Mouse (Mus musculus) adrenal gland, adult 18-20 months (tissue): ENCODE data around the gene Dlgap5. TPM values are rescaled to one million over a fixed set of nuclear protein-coding genes. Genes with fewer than 3 reads are reported as not detected.

ENCODE experiments used
- DNase-seq, 2 experiments: peaks; one replicate each; pipeline ENCODE4 v3.0.0; 2021 to 2022; ENCODE audit warnings: low spot score in 2 of 2
- total RNA-seq, 2 experiments: library from RNA; stranded (reverse); gene quantifications; 1 replicate in 1 of 2; 2 replicates in 1 of 2; pipeline ENCODE4 v1.2.3; 2021

Gene Dlgap5
- total RNA-seq, 2 experiments from 2014 or later: 0.93 to 2.2 TPM

GRCm38 (mm10) chr14:47396165-47396652, 22.0 kb downstream of the Dlgap5 start:
- no peak for DNase-seq

GRCm38 (mm10) chr14:47395462-47396026, 22.7 kb downstream of the Dlgap5 start:
- no peak for DNase-seq

GRCm38 (mm10) chr14:47395007-47395406, 23.2 kb downstream of the Dlgap5 start:
- no peak for DNase-seq

GRCm38 (mm10) chr14:47393354-47394094, 24.7 kb downstream of the Dlgap5 start:
- no peak for DNase-seq

- no peak for DNase-seq
Measured at GRCm38 (mm10) chr14:47386125-47386524, 32.1 kb downstream of the Dlgap5 start.

GRCm38 (mm10) chr14:47384653-47385052, 33.6 kb downstream of the Dlgap5 start:
- DNase-seq: no peak

GRCm38 (mm10) chr14:47383911-47384310, 34.3 kb downstream of the Dlgap5 start:
- DNase-seq: no peak

GRCm38 (mm10) chr14:47378336-47378735, 39.9 kb downstream of the Dlgap5 start:
- DNase-seq: no peak

- DNase-seq: no peak
Measured at GRCm38 (mm10) chr14:47376526-47376925, 41.7 kb downstream of the Dlgap5 start.

GRCm38 (mm10) chr14:47373728-47374678, 44.2 kb downstream of the Dlgap5 start:
- peak; percentile 44 to 48 for DNase-seq

- DNase-seq: no peak
Measured at GRCm38 (mm10) chr14:47371689-47372088, 46.5 kb downstream of the Dlgap5 start.

- no peak for DNase-seq
Measured at GRCm38 (mm10) chr14:47370790-47371189, 47.4 kb downstream of the Dlgap5 start.

GRCm38 (mm10) chr14:47369741-47370140, 48.5 kb downstream of the Dlgap5 start:
- DNase-seq: no peak

- no peak for DNase-seq
Measured at GRCm38 (mm10) chr14:47367461-47367860, 50.7 kb downstream of the Dlgap5 start, which contains the start of gene Lgals3. Gene Lgals3, plus strand, starts transcription at chr14:47367751.

GRCm38 (mm10) chr14:47366881-47367321, 51.3 kb downstream of the Dlgap5 start:
- no peak for DNase-seq

- no peak for DNase-seq
Measured at GRCm38 (mm10) chr14:47364742-47365449, 53.3 kb downstream of the Dlgap5 start.

- DNase-seq: no peak
Measured at GRCm38 (mm10) chr14:47361899-47362298, 56.3 kb downstream of the Dlgap5 start.

GRCm38 (mm10) chr14:47361418-47361817, 56.8 kb downstream of the Dlgap5 start:
- DNase-seq: no peak

GRCm38 (mm10) chr14:47359610-47360009, 58.6 kb downstream of the Dlgap5 start:
- DNase-seq: no peak

- no peak for DNase-seq
Measured at GRCm38 (mm10) chr14:47356622-47357021, 61.6 kb downstream of the Dlgap5 start.

GRCm38 (mm10) chr14:47354948-47355347, 63.3 kb downstream of the Dlgap5 start:
- DNase-seq: no peak
